Mouse (Mus musculus): ENCODE results near the gene Hs2st1.

The Hs2st1 gene

DNA sequence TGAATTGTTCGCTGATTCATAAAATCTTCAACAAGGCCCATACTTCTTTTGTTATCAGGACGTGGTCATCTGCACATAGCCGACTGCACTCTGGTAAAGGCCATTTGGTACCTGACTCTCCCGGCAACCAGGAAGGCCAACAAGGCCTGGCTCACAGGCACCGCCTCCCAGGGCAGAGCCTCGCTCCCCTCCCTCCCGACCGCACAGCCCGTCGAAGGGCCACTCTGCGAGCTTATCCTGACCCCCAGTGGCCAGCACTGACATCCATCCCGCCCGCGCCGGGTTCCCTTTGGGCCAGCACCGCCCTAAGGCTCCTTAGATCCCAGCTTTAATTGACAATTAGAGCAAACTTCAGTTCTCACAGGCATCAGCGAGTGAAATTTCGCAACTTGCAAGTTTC lies 189.1 kb downstream of the Hs2st1 start:
- peak; percentile 4 for DNase-seq

DNA sequence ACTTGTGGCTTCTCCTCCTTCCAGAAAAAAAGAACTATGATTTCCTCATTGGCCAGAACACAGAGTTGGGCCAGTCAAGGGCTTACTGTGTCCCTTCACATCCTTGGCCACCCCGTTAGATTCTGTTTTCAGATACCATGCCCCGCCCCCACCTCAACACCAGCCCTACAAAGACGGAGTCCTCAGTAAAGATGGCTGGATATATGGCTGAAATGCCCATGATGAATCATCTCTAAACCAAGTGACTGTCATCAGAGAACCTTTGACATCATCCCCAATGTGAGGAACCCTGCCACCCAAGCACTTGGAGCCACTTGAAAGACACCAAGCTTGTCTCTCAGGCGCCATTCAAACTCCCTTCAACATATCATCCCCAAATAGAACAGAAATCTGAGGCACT lies 190.2 kb downstream of the Hs2st1 start:
- DNase-seq, result no peak

Measured in cerebellum, adult 9-10 months (tissue).